Mouse (Mus musculus) forebrain, embryonic 15.5 days (tissue): ENCODE measurements around the gene Abcc2. TPM values are rescaled to one million over a fixed set of nuclear protein-coding genes. Genes with fewer than 3 reads are reported as not detected.
A peak's percentile ranks its signal among the peaks of the same experiment; 100 is the strongest.

ENCODE experiments used
- ATAC-seq: fragments of 200-750 bp; cut with Nextera tagmentation; replicated peaks from 2 replicates; pipeline ENCODE4 v1.8.0; 2017; ENCODE audit warnings: mild to moderate bottlenecking, moderate TSS enrichment, moderate library complexity
- H3K27ac ChIP-seq: fragments of 300-500 bp; sonication (generic); replicated peaks from 2 replicates; pipeline ENCODE4 v1.5.1; 2015; ENCODE audit warnings: mild to moderate bottlenecking, inconsistent platforms
- H3K27me3 ChIP-seq: fragments of 300-500 bp; sonication (generic); 2 replicates; pipeline ENCODE4 v1.6.1; 2015; ENCODE audit warnings: inconsistent platforms
- H3K36me3 ChIP-seq: fragments of 300-500 bp; sonication (generic); 2 replicates; pipeline ENCODE4 v1.6.1; 2015; ENCODE audit warnings: mild to moderate bottlenecking, inconsistent platforms
- H3K4me1 ChIP-seq: fragments of 300-500 bp; sonication (generic); 2 replicates; pipeline ENCODE4 v1.6.1; 2015; ENCODE audit warnings: inconsistent platforms
- H3K4me2 ChIP-seq: fragments of 300-500 bp; sonication (generic); replicated peaks from 2 replicates; pipeline ENCODE4 v1.6.1; 2015; ENCODE audit warnings: mild to moderate bottlenecking, inconsistent platforms
- H3K4me3 ChIP-seq: fragments of 300-500 bp; sonication (generic); 2 replicates; pipeline ENCODE4 v1.5.1; 2015; ENCODE audit warnings: mild to moderate bottlenecking, inconsistent platforms
- H3K9ac ChIP-seq: fragments of 300-500 bp; sonication (generic); replicated peaks from 2 replicates; pipeline ENCODE4 v1.6.1; 2015; ENCODE audit warnings: mild to moderate bottlenecking, inconsistent platforms
- H3K9me3 ChIP-seq: fragments of 300-500 bp; sonication (generic); 2 replicates; pipeline ENCODE4 v1.6.1; 2016; ENCODE audit warnings: inconsistent platforms
- WGBS: fragments of 180-500 bp; shearing (Covaris S2); methylation state at CpG from one replicate; pipeline ENCODE4 v1.1.7; 2015; ENCODE audit warnings: mixed read lengths; 5-methylcytosine and 5-hydroxymethylcytosine counted together
- polyA plus RNA-seq: library from polyadenylated mRNA; unstranded; fragments of >200 nt; fragmentation: Nextera tagmentation; extraction: Ambion mirVana; gene quantifications from 2 replicates; pipeline ENCODE4 v1.2.1, GENCODE M21; 2015

Gene Abcc2
- 0.04 TPM in 1 of 2 replicates, not detected in the other for polyA plus RNA-seq

GRCm38 (mm10) chr19:43781980-43782379 lies at the start of gene Abcc2:
Gene Abcc2, plus strand, starts transcription at chr19:43782192.
- Histone ChIP-seq H3K27me3 (no peaks in the 10 kb centered on the region), H3K9ac (no peak within 1 kb of the TSS), H3K9me3 (no peaks in the 10 kb centered on the region), H3K36me3 (no peaks in the 10 kb centered on the region), H3K4me2 (no peak within 1 kb of the TSS), H3K27ac (no peak within 1 kb of the TSS), H3K4me3 (no peak within 1 kb of the TSS), H3K4me1 (no peaks in the 10 kb centered on the region)
- ATAC-seq: no peak
- 82% methylated on average over 3 of the region's 3 CpGs for WGBS

DNA sequence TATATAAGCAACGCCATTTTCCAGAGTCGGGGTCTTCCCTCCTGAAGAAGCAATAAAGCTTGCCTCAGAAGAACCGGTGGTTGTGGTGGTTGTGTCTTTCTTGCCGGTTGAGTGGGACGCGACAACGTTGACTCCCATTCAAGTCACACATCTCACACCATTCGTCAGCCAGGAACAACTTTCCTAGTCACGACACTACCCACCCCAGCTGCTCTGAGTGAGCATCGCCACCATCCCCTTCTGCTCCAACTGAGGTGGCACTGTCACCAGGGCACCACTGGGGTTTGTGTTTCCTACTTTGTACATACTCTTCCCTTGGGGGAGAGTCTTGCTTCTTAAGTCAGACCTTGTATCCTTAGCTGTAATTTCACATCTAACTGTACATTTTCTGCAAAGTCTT lies 43.6 kb upstream of the Abcc2 start:
- 97% methylated on average over 10 of the region's 10 CpGs for WGBS
- Histone ChIP-seq H3K9ac (no peak overlapping the region), H3K4me3 (no peak overlapping the region), H3K36me3 (peaks cover 81% of the 10 kb centered on the region), H3K27ac (no peak overlapping the region), H3K4me1 (no peaks in the 10 kb centered on the region), H3K9me3 (no peaks in the 10 kb centered on the region), H3K27me3 (no peaks in the 10 kb centered on the region), H3K4me2 (no peak overlapping the region)
- ATAC-seq: no peak

DNA sequence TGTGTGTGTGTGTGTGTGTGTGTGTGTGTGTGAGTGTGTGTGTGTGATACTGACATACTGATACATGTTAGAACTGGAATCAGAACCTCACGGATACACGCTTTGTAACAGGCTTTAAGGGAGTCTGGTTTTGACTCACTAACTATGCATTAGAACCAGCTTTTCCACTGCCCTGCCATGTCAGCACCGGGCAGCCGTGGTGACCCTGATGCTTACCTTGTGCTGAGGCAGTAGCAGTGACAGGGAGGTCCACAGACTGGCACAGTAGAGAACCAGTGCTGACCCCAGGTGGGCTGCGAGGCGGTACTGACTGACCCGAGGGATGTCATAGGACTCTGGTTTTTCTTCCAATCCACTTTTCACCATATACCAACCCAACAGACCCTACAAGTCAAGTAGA lies 38.6 kb upstream of the Abcc2 start:
- Histone ChIP-seq H3K4me1 (no peaks in the 10 kb centered on the region), H3K27me3 (no peaks in the 10 kb centered on the region), H3K36me3 (peaks cover 88% of the 10 kb centered on the region), H3K9ac (no peak overlapping the region), H3K9me3 (no peaks in the 10 kb centered on the region), H3K27ac (no peak overlapping the region), H3K4me2 (no peak overlapping the region), H3K4me3 (no peak overlapping the region)
- no peak for ATAC-seq
- 97% methylated on average over 7 of the region's 7 CpGs for whole genome bisulfite sequencing

- H3K9ac ChIP-seq: no peak overlapping the region
- H3K27ac ChIP-seq: no peak overlapping the region
- no peaks in the 10 kb centered on the region for H3K4me1 ChIP-seq
- no peaks in the 10 kb centered on the region for H3K9me3 ChIP-seq
- peaks cover 83% of the 10 kb centered on the region for H3K36me3 ChIP-seq
- no peak overlapping the region for H3K4me3 ChIP-seq
- no peaks in the 10 kb centered on the region for H3K27me3 ChIP-seq
- ATAC-seq: no peak
- no peak overlapping the region for H3K4me2 ChIP-seq
- WGBS: 97% methylated on average over 3 of the region's 3 CpGs
Measured at GRCm38 (mm10) chr19:43745740-43746139, 36.3 kb upstream of the Abcc2 start.

DNA sequence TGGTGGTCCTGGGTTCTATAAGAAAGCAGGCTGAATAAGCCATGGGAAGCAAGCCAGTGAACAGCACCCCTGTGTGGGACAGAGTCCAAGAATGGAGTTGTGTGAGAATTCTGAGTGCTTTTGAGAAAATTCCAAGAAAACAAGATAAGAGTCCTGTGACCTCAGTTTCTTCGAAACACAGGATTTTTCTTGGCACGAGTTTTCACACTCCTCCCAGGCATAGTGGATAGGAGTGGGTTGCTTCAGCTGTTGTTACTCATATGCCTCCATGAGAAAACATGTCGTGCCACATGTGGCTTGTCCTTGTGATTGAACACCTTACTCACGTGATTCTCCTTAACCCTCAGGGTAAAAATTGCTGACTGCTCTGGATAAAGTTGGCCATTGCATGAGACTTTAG lies 34.1 kb upstream of the Abcc2 start:
- H3K4me1 ChIP-seq: peaks cover 11% of the 10 kb centered on the region
- WGBS: 95% methylated on average over 4 of the region's 4 CpGs
- H3K9me3 ChIP-seq: no peaks in the 10 kb centered on the region
- no peaks in the 10 kb centered on the region for H3K27me3 ChIP-seq
- H3K4me2 ChIP-seq: no peak overlapping the region
- H3K27ac ChIP-seq: no peak overlapping the region
- peaks cover 66% of the 10 kb centered on the region for H3K36me3 ChIP-seq
- H3K9ac ChIP-seq: no peak overlapping the region
- H3K4me3 ChIP-seq: no peak overlapping the region
- no peak for ATAC-seq

DNA sequence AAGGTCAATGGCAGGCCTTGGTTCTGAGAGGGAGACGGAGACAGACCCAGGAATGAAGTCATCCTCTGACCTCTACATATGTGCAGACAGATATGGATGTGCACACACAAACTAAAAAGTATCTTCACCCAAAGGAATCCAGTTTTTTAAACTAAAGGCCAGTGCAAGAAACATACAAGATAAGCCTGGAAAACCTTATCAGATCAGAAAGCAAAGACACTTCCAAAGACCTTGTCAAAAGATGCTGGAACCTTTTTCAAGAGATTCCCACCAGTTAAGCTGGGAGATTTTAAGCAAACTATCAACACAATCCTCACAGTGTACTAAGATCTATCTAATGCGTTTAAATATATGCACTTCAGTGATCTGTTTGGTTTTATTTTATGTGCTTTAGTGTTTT lies 32.0 kb upstream of the Abcc2 start:
- Histone ChIP-seq H3K4me2 (no peak overlapping the region), H3K4me3 (no peak overlapping the region), H3K9ac (no peak overlapping the region), H3K4me1 (peaks cover 16% of the 10 kb centered on the region), H3K27me3 (no peaks in the 10 kb centered on the region), H3K36me3 (peaks cover 49% of the 10 kb centered on the region), H3K9me3 (no peaks in the 10 kb centered on the region), H3K27ac (no peak overlapping the region)
- 99% methylated on average over 2 of the region's 2 CpGs for WGBS
- no peak for ATAC-seq

- H3K4me2 ChIP-seq: peak within 1 kb of the TSS; percentile 59
- peak; percentile 95 for ATAC-seq
- no peaks in the 10 kb centered on the region for H3K27me3 ChIP-seq
- peak within 1 kb of the TSS; percentile 80 for H3K9ac ChIP-seq
- H3K36me3 ChIP-seq: peaks cover 23% of the 10 kb centered on the region
- peak within 1 kb of the TSS; percentile 99 for H3K27ac ChIP-seq
- H3K4me3 ChIP-seq: peak within 1 kb of the TSS; percentile 68
- no peaks in the 10 kb centered on the region for H3K9me3 ChIP-seq
- peaks cover 16% of the 10 kb centered on the region for H3K4me1 ChIP-seq
- WGBS: under 1% methylated on average over 62 of the region's 62 CpGs
Measured at GRCm38 (mm10) chr19:43752489-43753225, 29.3 kb upstream of the Abcc2 start, which contains the start of the genes Cutc and Cox15. Gene Cutc, plus strand, starts transcription at chr19:43752996. Gene Cox15, minus strand, starts transcription at chr19:43753000.

GRCm38 (mm10) chr19:43753226-43753835 lies 28.7 kb upstream of the Abcc2 start:
- Histone ChIP-seq H3K4me3 (peak overlapping the region; percentile 68), H3K4me1 (peaks cover 16% of the 10 kb centered on the region), H3K9me3 (no peaks in the 10 kb centered on the region), H3K27ac (peak overlapping the region; percentile 99), H3K4me2 (peak overlapping the region; percentile 59), H3K27me3 (no peaks in the 10 kb centered on the region), H3K36me3 (peaks cover 16% of the 10 kb centered on the region), H3K9ac (peak overlapping the region; percentile 80)
- under 1% methylated on average over 24 of the region's 24 CpGs for WGBS
- peak; percentile 89 for ATAC-seq

GRCm38 (mm10) chr19:43754237-43754636 lies 27.8 kb upstream of the Abcc2 start:
- Histone ChIP-seq H3K4me2 (no peak overlapping the region), H3K27me3 (no peaks in the 10 kb centered on the region), H3K4me3 (no peak overlapping the region)

GRCm38 (mm10) chr19:43754872-43755271 lies 27.1 kb upstream of the Abcc2 start:
- Histone ChIP-seq H3K36me3 (peaks cover 5% of the 10 kb centered on the region), H3K4me2 (no peak overlapping the region), H3K4me1 (peaks cover 16% of the 10 kb centered on the region), H3K27me3 (no peaks in the 10 kb centered on the region), H3K27ac (no peak overlapping the region), H3K9me3 (no peaks in the 10 kb centered on the region), H3K9ac (no peak overlapping the region), H3K4me3 (no peak overlapping the region)
- no peak for ATAC-seq
- WGBS: 64% methylated on average over 2 of the region's 2 CpGs

More at GRCm38 (mm10) chr19:43754237-43754636, 27.8 kb upstream of the Abcc2 start:
- H3K4me1 ChIP-seq: peaks cover 16% of the 10 kb centered on the region
- ATAC-seq: no peak
- no peak overlapping the region for H3K9ac ChIP-seq
- WGBS: 75% methylated on average over 2 of the region's 2 CpGs
- no peak overlapping the region for H3K27ac ChIP-seq
- H3K9me3 ChIP-seq: no peaks in the 10 kb centered on the region
- H3K36me3 ChIP-seq: peaks cover 7% of the 10 kb centered on the region

GRCm38 (mm10) chr19:43760504-43760903 lies 21.5 kb upstream of the Abcc2 start:
- no peaks in the 10 kb centered on the region for H3K4me1 ChIP-seq
- H3K9me3 ChIP-seq: no peaks in the 10 kb centered on the region
- ATAC-seq: no peak
- H3K27ac ChIP-seq: no peak overlapping the region
- H3K4me2 ChIP-seq: no peak overlapping the region
- WGBS: 24% methylated on average over 6 of the region's 6 CpGs
- no peaks in the 10 kb centered on the region for H3K27me3 ChIP-seq
- no peak overlapping the region for H3K4me3 ChIP-seq
- no peaks in the 10 kb centered on the region for H3K36me3 ChIP-seq
- H3K9ac ChIP-seq: no peak overlapping the region

- H3K9ac ChIP-seq: no peak overlapping the region
- no peaks in the 10 kb centered on the region for H3K27me3 ChIP-seq
- no peak overlapping the region for H3K4me3 ChIP-seq
Measured at GRCm38 (mm10) chr19:43761543-43762256, 20.3 kb upstream of the Abcc2 start.

More at GRCm38 (mm10) chr19:43761543-43762256, 20.3 kb upstream of the Abcc2 start:
- Histone ChIP-seq H3K9me3 (no peaks in the 10 kb centered on the region), H3K4me1 (no peaks in the 10 kb centered on the region), H3K27ac (no peak overlapping the region), H3K36me3 (no peaks in the 10 kb centered on the region), H3K4me2 (no peak overlapping the region)
- ATAC-seq: no peak
